Mouse (Mus musculus) hindbrain, postnatal 0 days (tissue): ENCODE data around the gene Adprhl2. TPM values are rescaled to one million over a fixed set of nuclear protein-coding genes. Genes with fewer than 3 reads are reported as not detected.

ENCODE experiments used
- ATAC-seq: fragments of 200-750 bp; cut with Nextera tagmentation; 2 replicates; pipeline ENCODE4 v1.8.0; 2017; ENCODE audit warnings: mild to moderate bottlenecking, moderate TSS enrichment, moderate library complexity
- DNase-seq: peaks from one replicate; pipeline ENCODE4 v3.0.0-alpha.2; 2015; ENCODE audit warnings: low spot score
- H3K27ac ChIP-seq: fragments of 300-500 bp; sonication (generic); 2 replicates; pipeline ENCODE4 v1.5.1; 2014; ENCODE audit warnings: mild to moderate bottlenecking
- H3K27me3 ChIP-seq: fragments of 300-500 bp; sonication (generic); 2 replicates; pipeline ENCODE4 v1.6.1; 2014; ENCODE audit warnings: low read length, mixed read lengths; ENCODE audit not compliant: insufficient read depth
- H3K36me3 ChIP-seq: fragments of 300-500 bp; sonication (generic); 2 replicates; pipeline ENCODE4 v1.6.1; 2014; ENCODE audit warnings: low read length, mixed read lengths; ENCODE audit not compliant: insufficient read depth
- H3K4me1 ChIP-seq: fragments of 300-500 bp; sonication (generic); 2 replicates; pipeline ENCODE4 v1.6.1; 2014; ENCODE audit warnings: antibody characterized with exemption, low read length, mixed read lengths; ENCODE audit not compliant: insufficient read depth
- H3K4me2 ChIP-seq: fragments of 300-500 bp; sonication (generic); 2 replicates; pipeline ENCODE4 v1.6.1; 2014; ENCODE audit warnings: low read depth, mild to moderate bottlenecking, low read length, moderate library complexity, mixed read lengths
- H3K4me3 ChIP-seq: fragments of 300-500 bp; sonication (generic); 2 replicates; pipeline ENCODE4 v1.5.1; 2014; ENCODE audit warnings: low read length
- H3K9ac ChIP-seq: fragments of 300-500 bp; sonication (generic); replicated peaks from 2 replicates; pipeline ENCODE4 v1.6.1; 2014; ENCODE audit warnings: mild to moderate bottlenecking, low read length, moderate library complexity, mixed read lengths
- H3K9me3 ChIP-seq: fragments of 300-500 bp; sonication (generic); 2 replicates; pipeline ENCODE4 v1.6.1; 2016; ENCODE audit warnings: low read length, mixed read lengths
- CTCF ChIP-seq: IDR thresholded peaks from 2 replicates; pipeline ENCODE4 v1.5.1; 2016; ENCODE audit warnings: antibody characterized with exemption, control low read depth, low read depth
- WGBS: fragments of 180-500 bp; shearing (Covaris S2); extraction: QIAGEN DNeasy Blood & Tissue Kit; methylation state at CpG from one replicate; pipeline ENCODE4 v1.1.7; 2014; 5-methylcytosine and 5-hydroxymethylcytosine counted together
- polyA plus RNA-seq: library from polyadenylated mRNA; unstranded; fragments of >200 nt; fragmentation: Nextera tagmentation; extraction: Ambion mirVana; gene quantifications from 2 replicates; pipeline ENCODE4 v1.2.1, GENCODE M21; 2015
- total RNA-seq: library from RNA; depleted of rRNA; stranded (reverse); fragments of >200 nt; gene quantifications from 2 replicates; pipeline ENCODE4 v1.2.3, GENCODE M21; 2014

Adprhl2 gene
- total and polyA plus RNA-seq, 2 experiments from 2014 or later, result 64.0 to 73.2 TPM

- no peak for DNase-seq
- Histone ChIP-seq H3K4me2 (no peak overlapping the region), H3K9me3 (no peaks in the 10 kb centered on the region), H3K9ac (no peak overlapping the region), H3K36me3 (peaks cover 22% of the 10 kb centered on the region), H3K4me3 (no peak overlapping the region), H3K4me1 (peaks cover 7% of the 10 kb centered on the region; the same call in 1 of the 2 replicates), H3K27ac (no peak overlapping the region), H3K27me3 (no peaks in the 10 kb centered on the region)
- WGBS, result 87% methylated on average over 13 of the region's 13 CpGs
- TF ChIP-seq CTCF, result no peak
- ATAC-seq, result no peak
Measured at GRCm38 (mm10) chr4:126316443-126317040, 5.0 kb downstream of the Adprhl2 start.

DNA sequence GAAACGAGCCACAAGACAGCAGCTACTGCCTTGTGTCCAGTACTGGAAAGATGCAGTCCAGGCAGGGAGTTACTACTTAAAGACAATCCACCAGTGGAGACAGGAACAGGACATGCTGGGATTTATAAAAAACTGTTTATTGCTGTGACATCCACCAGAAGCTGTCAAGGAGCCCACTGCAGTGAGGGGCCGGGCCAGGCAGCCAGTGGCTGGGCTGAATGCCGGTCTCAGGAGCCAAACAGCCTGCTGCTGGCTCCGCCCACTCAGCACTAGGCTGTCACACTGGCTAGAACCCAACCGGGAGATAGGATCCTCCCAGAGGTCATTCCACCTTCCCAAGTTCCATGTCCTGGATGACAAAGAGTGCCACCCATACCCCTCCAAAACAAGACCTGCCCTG is 5.6 kb downstream of the Adprhl2 start:
- Histone ChIP-seq H3K9ac (no peak overlapping the region), H3K4me2 (no peak overlapping the region), H3K27me3 (no peaks in the 10 kb centered on the region), H3K9me3 (no peaks in the 10 kb centered on the region), H3K4me3 (no peak overlapping the region), H3K36me3 (peaks cover 22% of the 10 kb centered on the region), H3K27ac (no peak overlapping the region), H3K4me1 (peaks cover 7% of the 10 kb centered on the region; the same call in 1 of the 2 replicates)
- ATAC-seq, result no peak
- no peak for TF ChIP-seq CTCF
- DNase-seq, result no peak
- 43% methylated on average over 5 of the region's 5 CpGs for WGBS

- peaks cover 22% of the 10 kb centered on the region for H3K36me3 ChIP-seq
- H3K4me3 ChIP-seq, result no peak overlapping the region
- H3K4me2 ChIP-seq, result no peak overlapping the region
- TF ChIP-seq CTCF, result peak; percentile 23; the same call in 1 of the 2 replicates
- H3K4me1 ChIP-seq, result peaks cover 4% of the 10 kb centered on the region; the same call in 1 of the 2 replicates
- H3K27me3 ChIP-seq, result no peaks in the 10 kb centered on the region
- DNase-seq (no peak), ATAC-seq (no peak)
- 55% methylated on average over 10 of the region's 10 CpGs for WGBS
- no peak overlapping the region for H3K9ac ChIP-seq
- H3K27ac ChIP-seq, result no peak overlapping the region; the same call in 1 of the 2 replicates
- no peaks in the 10 kb centered on the region for H3K9me3 ChIP-seq
Measured at GRCm38 (mm10) chr4:126314393-126314792, 7.1 kb downstream of the Adprhl2 start.

DNA sequence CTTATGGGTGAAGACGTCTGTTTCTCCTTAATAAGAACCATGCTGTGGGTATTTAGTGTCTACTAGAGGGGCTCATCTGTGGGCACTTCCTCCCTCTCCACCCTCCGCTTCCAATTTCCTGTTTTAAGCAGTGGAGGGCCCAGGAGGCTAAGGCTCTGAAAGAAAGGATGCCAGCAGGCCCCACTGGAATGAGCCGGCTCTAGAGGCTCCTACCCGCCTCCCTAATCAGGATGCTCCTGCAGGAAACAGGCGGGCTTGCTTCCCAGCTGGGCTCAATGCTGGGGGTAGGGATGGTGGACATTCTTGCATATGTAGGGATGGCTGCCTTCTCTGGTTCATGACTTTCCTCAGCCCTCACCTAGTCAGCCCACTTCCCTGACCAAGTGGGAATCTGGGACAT is 8.3 kb downstream of the Adprhl2 start:
- Histone ChIP-seq H3K36me3 (peaks cover 16% of the 10 kb centered on the region), H3K4me3 (no peak overlapping the region), H3K9ac (no peak overlapping the region), H3K27ac (no peak overlapping the region), H3K4me2 (no peak overlapping the region), H3K27me3 (no peaks in the 10 kb centered on the region), H3K9me3 (no peaks in the 10 kb centered on the region), H3K4me1 (peaks cover 7% of the 10 kb centered on the region; the same call in 1 of the 2 replicates)
- ATAC-seq (no peak), DNase-seq (no peak)
- no peak for TF ChIP-seq CTCF
- 51% methylated on average over 5 of the region's 5 CpGs for WGBS

DNA sequence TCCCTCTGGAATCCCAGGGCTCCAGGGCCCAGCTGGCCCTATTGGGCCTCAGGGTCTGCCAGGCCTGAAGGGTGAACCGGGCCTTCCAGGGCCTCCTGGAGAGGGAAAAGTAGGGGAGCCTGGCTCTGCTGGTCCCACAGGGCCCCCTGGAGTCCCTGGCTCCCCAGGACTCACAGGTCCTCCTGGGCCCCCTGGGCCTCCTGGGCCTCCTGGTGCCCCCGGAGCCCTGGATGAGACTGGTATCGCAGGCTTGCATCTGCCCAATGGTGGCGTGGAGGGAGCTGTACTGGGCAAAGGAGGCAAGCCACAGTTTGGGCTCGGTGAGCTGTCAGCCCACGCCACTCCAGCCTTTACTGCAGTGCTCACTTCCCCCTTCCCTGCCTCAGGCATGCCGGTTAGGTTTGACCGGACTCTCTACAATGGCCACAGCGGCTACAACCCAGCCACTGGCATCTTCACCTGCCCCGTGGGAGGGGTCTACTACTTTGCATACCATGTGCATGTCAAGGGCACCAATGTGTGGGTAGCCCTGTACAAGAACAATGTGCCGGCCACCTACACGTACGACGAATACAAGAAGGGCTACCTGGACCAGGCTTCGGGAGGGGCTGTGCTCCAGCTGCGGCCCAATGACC is 9.8 kb downstream of the Adprhl2 start:
- no peak overlapping the region for H3K27ac ChIP-seq
- no peak overlapping the region for H3K4me2 ChIP-seq
- DNase-seq (no peak), ATAC-seq (no peak)
- H3K9ac ChIP-seq, result no peak overlapping the region
- TF ChIP-seq CTCF, result no peak
- peaks cover 7% of the 10 kb centered on the region; the same call in 1 of the 2 replicates for H3K4me1 ChIP-seq
- 86% methylated on average over 16 of the region's 16 CpGs for WGBS
- H3K4me3 ChIP-seq, result no peak overlapping the region
- H3K9me3 ChIP-seq, result no peaks in the 10 kb centered on the region
- peaks cover 7% of the 10 kb centered on the region for H3K36me3 ChIP-seq
- no peaks in the 10 kb centered on the region for H3K27me3 ChIP-seq

DNA sequence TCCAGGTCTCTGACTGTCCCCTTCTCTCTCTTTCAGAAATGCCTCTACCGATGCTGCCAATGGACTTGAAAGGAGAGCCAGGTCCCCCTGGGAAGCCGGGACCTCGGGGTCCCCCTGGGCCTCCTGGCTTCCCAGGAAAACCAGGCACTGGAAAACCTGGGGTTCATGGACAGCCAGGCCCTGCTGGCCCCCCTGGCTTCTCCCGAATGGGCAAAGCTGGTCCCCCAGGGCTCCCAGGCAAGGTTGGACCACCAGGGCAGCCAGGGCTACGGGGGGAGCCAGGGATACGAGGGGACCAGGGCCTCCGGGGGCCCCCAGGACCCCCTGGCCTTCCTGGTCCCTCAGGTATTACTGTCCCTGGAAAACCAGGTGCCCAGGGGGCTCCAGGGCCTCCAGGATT is 11.2 kb downstream of the Adprhl2 start:
- H3K9ac ChIP-seq, result no peak overlapping the region
- H3K9me3 ChIP-seq, result no peaks in the 10 kb centered on the region
- peaks cover 7% of the 10 kb centered on the region; the same call in 1 of the 2 replicates for H3K4me1 ChIP-seq
- DNase-seq (no peak), ATAC-seq (no peak)
- WGBS, result 77% methylated on average over 7 of the region's 7 CpGs
- TF ChIP-seq CTCF, result no peak
- no peaks in the 10 kb centered on the region for H3K27me3 ChIP-seq
- H3K27ac ChIP-seq, result no peak overlapping the region
- no peaks in the 10 kb centered on the region for H3K36me3 ChIP-seq
- H3K4me2 ChIP-seq, result no peak overlapping the region
- H3K4me3 ChIP-seq, result no peak overlapping the region

GRCm38 (mm10) chr4:126309922-126310309 is 11.6 kb downstream of the Adprhl2 start:
- Histone ChIP-seq H3K9me3 (no peaks in the 10 kb centered on the region), H3K4me1 (peaks cover 7% of the 10 kb centered on the region; the same call in 1 of the 2 replicates), H3K27me3 (no peaks in the 10 kb centered on the region), H3K9ac (no peak overlapping the region), H3K27ac (no peak overlapping the region), H3K4me2 (peak overlapping the region; percentile 53), H3K36me3 (no peaks in the 10 kb centered on the region), H3K4me3 (peak overlapping the region; percentile 25)
- peak; percentile 90 for TF ChIP-seq CTCF
- WGBS, result 1% methylated on average over 7 of the region's 7 CpGs
- peak; percentile 86 for ATAC-seq
- peak; percentile 91 for DNase-seq
